Mouse (Mus musculus): Measurements from ENCODE around the gene Tmem56. TPM values are rescaled to one million over a fixed set of nuclear protein-coding genes. Genes with fewer than 3 reads are reported as not detected.

Tmem56 gene
- polyA plus RNA-seq, 1 experiment from 2014 or later = 24.1 TPM

DNA sequence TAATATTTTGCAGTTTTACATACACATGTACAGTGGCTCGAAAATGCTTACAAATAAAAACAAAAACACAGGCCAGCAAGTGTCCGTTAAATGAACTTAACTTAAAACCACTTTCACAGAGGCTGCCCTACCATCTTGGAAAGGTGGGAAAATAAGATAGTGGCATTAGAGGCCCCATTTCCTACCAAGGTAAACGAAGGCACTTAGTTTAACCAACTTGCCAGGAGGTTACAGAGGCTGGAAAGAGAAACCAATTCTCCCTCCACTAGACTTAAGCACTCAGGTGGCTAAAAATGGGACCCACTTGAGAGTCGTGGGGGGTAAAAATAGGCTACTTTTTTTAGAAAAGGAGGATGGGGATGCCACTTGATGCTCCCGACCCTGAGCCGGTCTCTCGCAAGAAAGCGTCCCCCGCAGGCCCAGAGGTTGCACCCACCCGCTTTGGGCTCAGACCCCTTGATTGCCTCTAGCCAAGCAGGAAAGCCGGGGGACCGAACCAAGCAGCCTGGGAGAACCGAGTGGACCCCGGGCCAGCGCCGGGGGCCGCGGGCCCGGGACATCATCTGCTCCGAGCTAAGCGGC is 20.9 kb downstream of the Tmem56 start:
- Histone ChIP-seq H3K9ac (replicated peaks) (peak overlapping the region; percentile 95), H3K4me2 (ENCODE audit: low read depth, low read length) (peak overlapping the region; percentile 93), H3K9me3 (ENCODE audit: low read length) (no peaks in the 10 kb centered on the region), H3K27me3 (ENCODE audit: insufficient read depth, low read length) (0 out of 2 replicates have a peak, but pooled peaks cover 6% of the 10 kb centered on the region), H3K36me3 (replicated peaks; ENCODE audit: insufficient read depth, low read length) (no peaks in the 10 kb centered on the region), H3K27ac (ENCODE audit: low read depth) (peak overlapping the region; percentile 98), H3K4me1 (ENCODE audit: insufficient read depth) (peaks cover 48% of the 10 kb centered on the region), H3K4me3 (ENCODE audit: low read depth, low read length) (peak overlapping the region; percentile 91)
- ATAC-seq (no peak), DNase-seq (no peak)
- WGBS (ENCODE audit: insufficient replicate concordance) = 7% methylated on average over 21 of the region's 21 CpGs
- no peak for TF ChIP-seq EP300 (IDR thresholded peaks at IDR 0.05; ENCODE audit: low read depth)
- no peak for TF ChIP-seq CTCF (IDR thresholded peaks at IDR 0.05; ENCODE audit: low read depth)

DNA sequence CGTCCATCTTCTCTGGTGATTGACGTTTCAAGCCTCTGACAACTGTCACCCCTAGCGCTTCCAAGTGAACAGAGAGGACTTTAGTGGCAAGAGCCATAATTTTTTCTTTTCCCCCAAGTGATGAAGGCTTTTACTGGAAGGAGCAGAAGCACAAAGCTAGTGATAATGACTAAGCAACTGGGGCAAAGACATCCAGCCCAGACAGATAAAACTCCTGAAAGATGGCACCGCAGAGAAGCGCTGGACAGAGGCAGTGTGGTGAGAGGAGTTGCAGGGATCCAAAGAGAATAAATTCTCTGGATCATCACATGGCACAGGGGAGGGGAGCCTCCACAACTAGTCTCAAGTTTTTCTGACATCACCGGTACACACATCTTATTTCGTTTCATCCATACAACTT is 21.6 kb downstream of the Tmem56 start:
- H3K4me1 ChIP-seq (ENCODE audit: insufficient read depth) = peaks cover 43% of the 10 kb centered on the region
- H3K4me2 ChIP-seq (ENCODE audit: low read depth, low read length) = peak overlapping the region; percentile 93
- 0 out of 2 replicates have a peak, but pooled peaks have one; percentile 31 for TF ChIP-seq EP300 (IDR thresholded peaks at IDR 0.05; ENCODE audit: low read depth)
- no peak for TF ChIP-seq CTCF (IDR thresholded peaks at IDR 0.05; ENCODE audit: low read depth)
- ATAC-seq (no peak), DNase-seq (no peak)
- H3K9ac ChIP-seq (replicated peaks) = peak overlapping the region; percentile 59
- peak overlapping the region; percentile 98 for H3K27ac ChIP-seq (ENCODE audit: low read depth)
- no peaks in the 10 kb centered on the region for H3K36me3 ChIP-seq (replicated peaks; ENCODE audit: insufficient read depth, low read length)
- H3K27me3 ChIP-seq (ENCODE audit: insufficient read depth, low read length) = 0 out of 2 replicates have a peak, but pooled peaks cover 6% of the 10 kb centered on the region
- no peaks in the 10 kb centered on the region for H3K9me3 ChIP-seq (ENCODE audit: low read length)
- peak overlapping the region; percentile 91 for H3K4me3 ChIP-seq (ENCODE audit: low read depth, low read length)
- 45% methylated on average over 7 of the region's 7 CpGs for WGBS (ENCODE audit: insufficient replicate concordance)

DNA sequence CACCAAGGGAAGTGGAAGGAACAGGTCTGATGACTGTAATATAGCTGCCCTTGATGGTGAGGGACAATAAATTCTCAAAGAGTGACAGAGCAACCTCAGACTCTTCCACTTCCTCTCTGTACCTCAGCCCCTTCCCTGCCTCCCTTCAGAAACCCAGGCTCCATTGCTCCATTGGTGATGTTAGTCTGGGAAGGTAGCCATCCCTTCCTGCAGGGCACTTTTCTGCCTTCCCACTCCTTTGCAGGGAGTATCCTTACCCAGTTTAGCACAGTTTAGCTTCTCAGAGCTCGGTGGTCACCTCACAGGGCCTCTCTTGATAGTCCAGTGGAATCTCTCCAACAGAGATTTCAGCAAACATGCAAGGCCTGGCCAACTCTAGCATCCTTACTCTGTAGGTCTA is 22.1 kb downstream of the Tmem56 start:
- H3K4me1 ChIP-seq (ENCODE audit: insufficient read depth) = peaks cover 42% of the 10 kb centered on the region
- peak overlapping the region; percentile 98 for H3K27ac ChIP-seq (ENCODE audit: low read depth)
- no peaks in the 10 kb centered on the region for H3K9me3 ChIP-seq (ENCODE audit: low read length)
- H3K4me3 ChIP-seq (ENCODE audit: low read depth, low read length) = peak overlapping the region; percentile 91
- peak overlapping the region; percentile 93 for H3K4me2 ChIP-seq (ENCODE audit: low read depth, low read length)
- H3K9ac ChIP-seq (replicated peaks) = peak overlapping the region; percentile 59
- TF ChIP-seq EP300 (IDR thresholded peaks at IDR 0.05; ENCODE audit: low read depth) = no peak
- TF ChIP-seq CTCF (IDR thresholded peaks at IDR 0.05; ENCODE audit: low read depth) = no peak
- no peaks in the 10 kb centered on the region for H3K36me3 ChIP-seq (replicated peaks; ENCODE audit: insufficient read depth, low read length)
- H3K27me3 ChIP-seq (ENCODE audit: insufficient read depth, low read length) = 0 out of 2 replicates have a peak, but pooled peaks cover 6% of the 10 kb centered on the region
- no peak for ATAC-seq
- no peak for DNase-seq
- 54% methylated on average over 1 of the region's 1 CpGs for WGBS (ENCODE audit: insufficient replicate concordance)

DNA sequence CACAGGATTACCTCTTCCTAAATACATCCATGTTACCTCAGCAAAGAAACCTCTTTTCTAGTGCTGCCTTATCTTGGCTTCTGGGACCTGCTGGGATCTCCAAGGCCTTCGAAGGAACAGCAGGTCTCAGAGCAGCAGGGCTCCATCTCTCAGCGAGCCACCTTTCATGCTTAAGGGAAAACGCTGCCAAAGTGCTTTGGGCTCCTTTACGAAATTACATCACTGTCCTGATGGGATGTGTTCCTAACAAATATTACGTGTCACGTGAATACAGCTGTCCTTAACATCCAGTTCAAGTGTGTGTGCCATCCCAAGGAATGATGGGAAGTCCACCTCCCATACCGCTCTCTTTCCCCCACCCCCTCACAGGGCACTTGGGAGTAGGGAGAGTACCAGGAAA is 22.9 kb downstream of the Tmem56 start:
- Histone ChIP-seq H3K4me2 (ENCODE audit: low read depth, low read length) (peak overlapping the region; percentile 93), H3K4me3 (ENCODE audit: low read depth, low read length) (peak overlapping the region; percentile 91; the same call in 1 of the 2 replicates), H3K27me3 (ENCODE audit: insufficient read depth, low read length) (0 out of 2 replicates have a peak, but pooled peaks cover 6% of the 10 kb centered on the region), H3K4me1 (ENCODE audit: insufficient read depth) (peaks cover 47% of the 10 kb centered on the region), H3K9ac (replicated peaks) (peak overlapping the region; percentile 35; the same call in 1 of the 2 replicates), H3K9me3 (ENCODE audit: low read length) (no peaks in the 10 kb centered on the region), H3K36me3 (replicated peaks; ENCODE audit: insufficient read depth, low read length) (no peaks in the 10 kb centered on the region), H3K27ac (ENCODE audit: low read depth) (peak overlapping the region; percentile 98)
- 78% methylated on average over 7 of the region's 7 CpGs for WGBS (ENCODE audit: insufficient replicate concordance)
- ATAC-seq (no peak), DNase-seq (no peak)
- no peak for TF ChIP-seq CTCF (IDR thresholded peaks at IDR 0.05; ENCODE audit: low read depth)
- TF ChIP-seq EP300 (IDR thresholded peaks at IDR 0.05; ENCODE audit: low read depth) = no peak

DNA sequence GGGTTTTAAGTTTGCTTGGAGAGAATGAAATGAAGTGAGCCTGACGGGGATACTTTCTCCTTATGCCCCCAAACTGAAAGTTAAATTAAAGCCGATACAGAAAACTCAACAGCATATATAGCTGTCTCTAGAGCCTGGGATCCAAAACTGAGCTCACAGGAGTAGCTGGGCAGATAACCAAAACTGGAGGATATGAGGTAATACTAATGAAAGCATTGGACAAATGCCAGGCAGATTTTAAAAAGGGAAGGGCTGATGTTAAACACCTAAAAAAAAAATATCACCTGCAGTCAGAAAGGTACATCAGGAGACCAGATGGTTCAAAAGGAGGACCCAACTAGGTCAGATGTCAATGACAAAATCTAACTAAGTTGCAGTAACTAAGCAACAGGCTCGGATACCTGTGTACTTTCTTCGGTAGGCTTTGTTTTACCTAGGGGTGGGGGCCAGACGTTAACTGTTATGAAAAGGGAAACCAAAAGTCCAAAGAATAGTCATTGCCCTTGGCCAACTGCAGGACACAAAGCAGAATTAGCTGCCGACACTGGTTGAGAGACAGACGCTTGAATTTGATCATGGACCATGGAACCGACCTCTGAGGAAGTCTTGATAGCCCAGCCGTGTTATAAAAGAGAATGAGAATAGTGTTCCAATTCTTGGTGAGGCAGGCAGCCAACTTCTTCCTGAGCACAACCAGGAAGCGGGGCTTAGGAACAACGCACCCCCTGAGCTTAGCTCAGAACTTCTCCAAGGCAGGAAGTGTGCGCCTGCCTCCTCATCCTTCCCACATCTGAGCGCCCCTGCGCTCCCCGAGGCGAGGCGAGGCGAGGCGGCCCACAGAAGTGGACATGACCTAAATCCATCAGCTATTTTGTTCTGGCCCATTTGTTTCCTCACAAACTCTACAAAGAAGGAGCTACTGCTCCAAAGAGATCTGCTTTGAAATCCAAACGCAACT is 24.1 kb downstream of the Tmem56 start:
- Histone ChIP-seq H3K27ac (ENCODE audit: low read depth) (peak overlapping the region; percentile 98), H3K36me3 (replicated peaks; ENCODE audit: insufficient read depth, low read length) (no peaks in the 10 kb centered on the region), H3K4me2 (ENCODE audit: low read depth, low read length) (peak overlapping the region; percentile 93), H3K27me3 (ENCODE audit: insufficient read depth, low read length) (0 out of 2 replicates have a peak, but pooled peaks cover 4% of the 10 kb centered on the region), H3K4me1 (ENCODE audit: insufficient read depth) (peaks cover 40% of the 10 kb centered on the region), H3K9ac (replicated peaks) (no peak overlapping the region), H3K9me3 (ENCODE audit: low read length) (no peaks in the 10 kb centered on the region), H3K4me3 (ENCODE audit: low read depth, low read length) (0 out of 2 replicates have a peak overlapping the region, but pooled peaks have one; percentile 9)
- TF ChIP-seq CTCF (IDR thresholded peaks at IDR 0.05; ENCODE audit: low read depth) = no peak
- no peak for TF ChIP-seq EP300 (IDR thresholded peaks at IDR 0.05; ENCODE audit: low read depth)
- ATAC-seq (peak; percentile 18; the same call in 1 of the 2 replicates), DNase-seq (no peak)
- WGBS (ENCODE audit: insufficient replicate concordance) = 53% methylated on average over 20 of the region's 20 CpGs

DNA sequence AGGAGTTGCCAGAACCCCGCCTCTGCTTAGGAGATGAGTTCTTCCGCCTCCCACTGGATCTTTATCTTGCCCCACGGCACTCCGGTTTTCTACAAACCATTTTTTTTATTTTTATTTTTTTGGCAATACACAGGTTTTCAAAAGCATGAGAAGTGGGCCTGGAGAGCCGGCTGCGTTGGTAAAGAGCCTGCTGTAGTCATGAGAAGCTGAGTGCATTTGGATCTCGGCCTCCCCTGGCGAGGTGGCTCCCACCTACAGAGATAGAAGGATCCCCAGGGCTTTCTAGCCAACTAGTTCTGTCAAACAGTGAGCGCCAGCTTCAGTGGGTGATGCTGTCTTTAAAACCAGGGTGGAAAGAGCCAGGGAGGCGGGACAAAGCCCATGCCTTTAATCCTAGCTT is 25.5 kb downstream of the Tmem56 start:
- Histone ChIP-seq H3K36me3 (replicated peaks; ENCODE audit: insufficient read depth, low read length) (0 out of 2 replicates have a peak, but pooled peaks cover under 1% of the 10 kb centered on the region), H3K27ac (ENCODE audit: low read depth) (0 out of 2 replicates have a peak overlapping the region, but pooled peaks have one; percentile 5), H3K4me1 (ENCODE audit: insufficient read depth) (peaks cover 36% of the 10 kb centered on the region), H3K27me3 (ENCODE audit: insufficient read depth, low read length) (0 out of 2 replicates have a peak, but pooled peaks cover 4% of the 10 kb centered on the region), H3K9ac (replicated peaks) (no peak overlapping the region), H3K4me2 (ENCODE audit: low read depth, low read length) (no peak overlapping the region), H3K4me3 (ENCODE audit: low read depth, low read length) (no peak overlapping the region), H3K9me3 (ENCODE audit: low read length) (no peaks in the 10 kb centered on the region)
- DNase-seq (no peak), ATAC-seq (no peak)
- TF ChIP-seq CTCF (IDR thresholded peaks at IDR 0.05; ENCODE audit: low read depth) = no peak
- TF ChIP-seq EP300 (IDR thresholded peaks at IDR 0.05; ENCODE audit: low read depth) = no peak
- 85% methylated on average over 10 of the region's 10 CpGs for WGBS (ENCODE audit: insufficient replicate concordance)

All from liver, postnatal 0 days (tissue).